Mouse (Mus musculus) spleen, postnatal 14 days (tissue): ENCODE results near the gene Rfc2.

Experiments
- DNase-seq, 2 experiments: peaks; one replicate each; pipeline ENCODE4 v3.0.0; 2021 to 2022; ENCODE audit warnings: low spot score in 2 of 2

The Rfc2 gene

GRCm38 (mm10) chr5:134581146-134581545 lies at the start of gene Rfc2:
Rfc2 (plus strand) TSS chr5:134581366.
- DNase-seq, result no peak

GRCm38 (mm10) chr5:134531585-134531984 lies 49.6 kb upstream of the Rfc2 start:
- no peak for DNase-seq

GRCm38 (mm10) chr5:134532417-134532816 lies 48.7 kb upstream of the Rfc2 start:
- no peak for DNase-seq

- no peak for DNase-seq
Observed at GRCm38 (mm10) chr5:134536036-134536435, 45.1 kb upstream of the Rfc2 start.

GRCm38 (mm10) chr5:134539891-134540290 lies 41.3 kb upstream of the Rfc2 start:
- DNase-seq, result no peak

- DNase-seq, result no peak
Observed at GRCm38 (mm10) chr5:134540881-134541280, 40.3 kb upstream of the Rfc2 start.

GRCm38 (mm10) chr5:134541640-134542039 lies 39.5 kb upstream of the Rfc2 start:
- DNase-seq, result no peak

GRCm38 (mm10) chr5:134544516-134545241 lies 36.5 kb upstream of the Rfc2 start:
- DNase-seq, result no peak

GRCm38 (mm10) chr5:134545242-134545629 lies 35.9 kb upstream of the Rfc2 start:
- no peak for DNase-seq

GRCm38 (mm10) chr5:134546790-134547189 lies 34.4 kb upstream of the Rfc2 start:
- DNase-seq, result no peak

- DNase-seq, result no peak
Observed at GRCm38 (mm10) chr5:134548306-134548705, 32.9 kb upstream of the Rfc2 start.

GRCm38 (mm10) chr5:134549640-134550168 lies 31.5 kb upstream of the Rfc2 start:
- DNase-seq, result no peak

- no peak for DNase-seq
Observed at GRCm38 (mm10) chr5:134550836-134551232, 30.3 kb upstream of the Rfc2 start.

GRCm38 (mm10) chr5:134551233-134552109 lies 29.7 kb upstream of the Rfc2 start:
- peak in 1 of 2 experiments; percentile 12 for DNase-seq

- peak; percentile 72 to 86 for DNase-seq
Observed at GRCm38 (mm10) chr5:134552110-134552972, 28.8 kb upstream of the Rfc2 start, which contains the start of gene Clip2. Clip2 (minus strand) TSS chr5:134552434.

GRCm38 (mm10) chr5:134553951-134554546 lies 27.1 kb upstream of the Rfc2 start:
- no peak for DNase-seq

GRCm38 (mm10) chr5:134555463-134556164 lies 25.6 kb upstream of the Rfc2 start:
- peak in 1 of 2 experiments; percentile 28 for DNase-seq

GRCm38 (mm10) chr5:134560071-134560449 lies 21.1 kb upstream of the Rfc2 start, which contains the start of gene Syna:
Syna (minus strand) TSS chr5:134560171.
- no peak for DNase-seq

GRCm38 (mm10) chr5:134560450-134561171 lies 20.6 kb upstream of the Rfc2 start:
- no peak for DNase-seq

- no peak for DNase-seq
Observed at GRCm38 (mm10) chr5:134564272-134564671, 16.9 kb upstream of the Rfc2 start.
